Mouse (Mus musculus): ENCODE data around the gene Calcoco1. TPM values are rescaled to one million over a fixed set of nuclear protein-coding genes. Genes with fewer than 3 reads are reported as not detected.
A peak's percentile ranks its signal among the peaks of the same experiment; 100 is the strongest.

Calcoco1 gene
- polyA plus RNA-seq, 1 experiment from 2014 or later: 21.9 TPM

- H3K4me1 ChIP-seq: peaks cover 27% of the 10 kb centered on the region
- H3K27ac ChIP-seq: no peak overlapping the region
- no peak overlapping the region for H3K4me3 ChIP-seq
- H3K9me3 ChIP-seq: no peaks in the 10 kb centered on the region
- 30% methylated on average over 14 of the region's 14 CpGs for WGBS
- no peaks in the 10 kb centered on the region for H3K36me3 ChIP-seq (replicated peaks)
- H3K27me3 ChIP-seq (ENCODE audit: poor library complexity, severe bottlenecking): peaks cover 90% of the 10 kb centered on the region
- DNase-seq (ENCODE audit: extremely low spot score, low spot score): peak; percentile 54
These were observed 13.1 kb upstream of the Calcoco1 start for GRCm38 (mm10) chr15:102735031-102735430.

GRCm38 (mm10) chr15:102733759-102734531 is 12.0 kb upstream of the Calcoco1 start:
- Histone ChIP-seq H3K4me1 (peaks cover 22% of the 10 kb centered on the region), H3K27me3 (ENCODE audit: poor library complexity, severe bottlenecking) (peaks cover 79% of the 10 kb centered on the region), H3K4me3 (no peak overlapping the region), H3K27ac (no peak overlapping the region), H3K9me3 (no peaks in the 10 kb centered on the region), H3K36me3 (replicated peaks) (no peaks in the 10 kb centered on the region)
- DNase-seq (ENCODE audit: extremely low spot score, low spot score): no peak
- WGBS: 92% methylated on average over 28 of the region's 28 CpGs

GRCm38 (mm10) chr15:102733233-102733632 is 11.3 kb upstream of the Calcoco1 start:
- 84% methylated on average over 5 of the region's 5 CpGs for WGBS
- Histone ChIP-seq H3K27me3 (ENCODE audit: poor library complexity, severe bottlenecking) (peaks cover 74% of the 10 kb centered on the region), H3K9me3 (no peaks in the 10 kb centered on the region)

GRCm38 (mm10) chr15:102732406-102732805 is 10.4 kb upstream of the Calcoco1 start:
- Histone ChIP-seq H3K27me3 (ENCODE audit: poor library complexity, severe bottlenecking) (peaks cover 73% of the 10 kb centered on the region), H3K27ac (no peak overlapping the region), H3K4me1 (peaks cover 22% of the 10 kb centered on the region), H3K36me3 (replicated peaks) (no peaks in the 10 kb centered on the region), H3K4me3 (no peak overlapping the region), H3K9me3 (no peaks in the 10 kb centered on the region)
- WGBS: 94% methylated on average over 6 of the region's 6 CpGs
- no peak for DNase-seq (ENCODE audit: extremely low spot score, low spot score)

More at GRCm38 (mm10) chr15:102733233-102733632, 11.3 kb upstream of the Calcoco1 start:
- Histone ChIP-seq H3K4me3 (no peak overlapping the region), H3K4me1 (peaks cover 22% of the 10 kb centered on the region), H3K36me3 (replicated peaks) (no peaks in the 10 kb centered on the region), H3K27ac (no peak overlapping the region)
- no peak for DNase-seq (ENCODE audit: extremely low spot score, low spot score)

- Histone ChIP-seq H3K4me1 (peaks cover 4% of the 10 kb centered on the region; the same call in 1 of the 2 replicates), H3K9me3 (no peaks in the 10 kb centered on the region), H3K27me3 (ENCODE audit: poor library complexity, severe bottlenecking) (peaks cover 28% of the 10 kb centered on the region), H3K4me3 (no peak overlapping the region), H3K36me3 (replicated peaks) (no peaks in the 10 kb centered on the region), H3K27ac (no peak overlapping the region)
- DNase-seq (ENCODE audit: extremely low spot score, low spot score): no peak
- 78% methylated on average over 2 of the region's 2 CpGs for WGBS
These were observed 6.0 kb upstream of the Calcoco1 start for GRCm38 (mm10) chr15:102727951-102728350.

- no peak overlapping the region for H3K4me3 ChIP-seq
- 92% methylated on average over 10 of the region's 10 CpGs for WGBS
These were observed 1.6 kb upstream of the Calcoco1 start for GRCm38 (mm10) chr15:102723358-102724135.

GRCm38 (mm10) chr15:102722500-102722931 is 538 bp upstream of the Calcoco1 start:
- peaks cover 19% of the 10 kb centered on the region for H3K4me1 ChIP-seq
- peak overlapping the region; percentile 70 for H3K4me3 ChIP-seq
- 53% methylated on average over 4 of the region's 4 CpGs for WGBS
- no peak for DNase-seq (ENCODE audit: extremely low spot score, low spot score)
- H3K27ac ChIP-seq: peak overlapping the region; percentile 76; the same call in 1 of the 2 replicates
- no peaks in the 10 kb centered on the region for H3K9me3 ChIP-seq
- H3K36me3 ChIP-seq (replicated peaks): peaks cover 5% of the 10 kb centered on the region; the same call in 1 of the 2 replicates
- H3K27me3 ChIP-seq (ENCODE audit: poor library complexity, severe bottlenecking): no peaks in the 10 kb centered on the region

More at GRCm38 (mm10) chr15:102723358-102724135, 1.6 kb upstream of the Calcoco1 start:
- Histone ChIP-seq H3K36me3 (replicated peaks) (no peaks in the 10 kb centered on the region), H3K27ac (no peak overlapping the region), H3K27me3 (ENCODE audit: poor library complexity, severe bottlenecking) (peaks cover 10% of the 10 kb centered on the region; the same call in 1 of the 2 replicates), H3K9me3 (no peaks in the 10 kb centered on the region), H3K4me1 (peaks cover 19% of the 10 kb centered on the region)
- no peak for DNase-seq (ENCODE audit: extremely low spot score, low spot score)

- Histone ChIP-seq H3K4me1 (peaks cover 20% of the 10 kb centered on the region), H3K27ac (peak overlapping the region; percentile 76), H3K27me3 (ENCODE audit: poor library complexity, severe bottlenecking) (no peaks in the 10 kb centered on the region), H3K4me3 (peak overlapping the region; percentile 70), H3K9me3 (no peaks in the 10 kb centered on the region), H3K36me3 (replicated peaks) (peaks cover 7% of the 10 kb centered on the region; the same call in 1 of the 2 replicates)
- no peak for DNase-seq (ENCODE audit: extremely low spot score, low spot score)
- WGBS: 21% methylated on average over 14 of the region's 14 CpGs
These were observed 721 bp downstream of the Calcoco1 start for GRCm38 (mm10) chr15:102721016-102721898.

- DNase-seq (ENCODE audit: extremely low spot score, low spot score): no peak
- WGBS: 72% methylated on average over 12 of the region's 12 CpGs
These were observed 5.8 kb downstream of the Calcoco1 start for GRCm38 (mm10) chr15:102716132-102716531.

GRCm38 (mm10) chr15:102707736-102708269 is 14.2 kb downstream of the Calcoco1 start:
- 67% methylated on average over 6 of the region's 6 CpGs for WGBS
- H3K27me3 ChIP-seq (ENCODE audit: poor library complexity, severe bottlenecking): peaks cover 64% of the 10 kb centered on the region
- H3K9me3 ChIP-seq: no peaks in the 10 kb centered on the region
- no peak overlapping the region for H3K4me3 ChIP-seq
- peaks cover 41% of the 10 kb centered on the region for H3K36me3 ChIP-seq (replicated peaks)
- no peak for DNase-seq (ENCODE audit: extremely low spot score, low spot score)
- no peak overlapping the region for H3K27ac ChIP-seq
- H3K4me1 ChIP-seq: peaks cover 14% of the 10 kb centered on the region

More at GRCm38 (mm10) chr15:102716132-102716531, 5.8 kb downstream of the Calcoco1 start:
- Histone ChIP-seq H3K36me3 (replicated peaks) (peaks cover 44% of the 10 kb centered on the region), H3K4me3 (no peak overlapping the region), H3K4me1 (peaks cover 9% of the 10 kb centered on the region), H3K27me3 (ENCODE audit: poor library complexity, severe bottlenecking) (no peaks in the 10 kb centered on the region), H3K27ac (no peak overlapping the region), H3K9me3 (no peaks in the 10 kb centered on the region)

GRCm38 (mm10) chr15:102705923-102706503 is 16.0 kb downstream of the Calcoco1 start:
- Histone ChIP-seq H3K27me3 (ENCODE audit: poor library complexity, severe bottlenecking) (peaks cover 80% of the 10 kb centered on the region), H3K9me3 (no peaks in the 10 kb centered on the region), H3K4me3 (no peak overlapping the region), H3K36me3 (replicated peaks) (peaks cover 31% of the 10 kb centered on the region), H3K4me1 (peaks cover 14% of the 10 kb centered on the region), H3K27ac (no peak overlapping the region)
- DNase-seq (ENCODE audit: extremely low spot score, low spot score): no peak
- 81% methylated on average over 7 of the region's 7 CpGs for WGBS
